Mouse (Mus musculus): ENCODE measurements around the gene Col5a3. TPM values are rescaled to one million over a fixed set of nuclear protein-coding genes. Genes with fewer than 3 reads are reported as not detected.

Col5a3 gene
- polyA plus RNA-seq, 1 experiment from 2014 or later = 0.15 TPM

DNA sequence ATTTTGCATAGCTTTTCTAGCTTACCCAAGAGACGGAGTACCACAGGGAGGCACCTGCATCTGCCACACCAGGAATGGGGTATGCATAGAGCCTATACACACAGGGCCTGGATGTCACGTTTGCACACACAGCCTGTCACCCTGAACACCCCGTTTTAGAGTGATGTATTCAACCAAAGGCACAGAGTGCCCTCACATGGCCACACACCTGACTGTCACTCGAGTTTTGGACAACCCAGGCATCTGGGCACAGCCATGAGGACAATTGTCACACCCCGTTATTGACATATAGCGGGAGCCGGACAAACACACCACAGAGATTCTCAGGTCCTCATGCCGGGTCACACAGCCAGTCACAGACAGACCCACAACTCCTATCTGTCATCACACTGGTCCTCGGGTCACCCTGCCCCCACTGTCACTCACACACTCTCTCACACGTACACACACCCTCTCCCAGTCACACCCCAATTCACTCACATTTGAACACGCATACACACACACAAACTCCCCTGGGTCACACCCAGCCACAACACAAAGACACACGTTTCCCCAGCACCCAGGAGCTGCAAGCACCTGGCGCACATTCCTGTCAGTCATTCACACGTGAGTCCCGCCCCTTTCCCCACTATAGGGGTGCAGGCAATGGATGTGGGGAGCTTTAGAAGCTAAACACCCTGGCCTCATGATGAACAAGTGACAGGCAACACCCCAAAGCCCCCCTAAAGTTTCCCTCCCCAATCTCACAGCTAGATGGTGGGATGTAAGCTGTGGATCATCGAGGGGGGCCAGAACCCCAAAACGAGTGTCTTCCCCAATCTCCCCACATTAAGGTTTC, 69.5 kb downstream of the Col5a3 start:
- H3K4me3 ChIP-seq = peak overlapping the region; percentile 61
- peaks cover 40% of the 10 kb centered on the region for H3K4me1 ChIP-seq
- no peak overlapping the region for H3K27ac ChIP-seq
- H3K36me3 ChIP-seq (ENCODE audit: poor library complexity, severe bottlenecking) = no peaks in the 10 kb centered on the region
- WGBS = 8% methylated on average over 17 of the region's 17 CpGs
- peak overlapping the region; percentile 75 for H3K9ac ChIP-seq
- peaks cover 31% of the 10 kb centered on the region for H3K27me3 ChIP-seq
- H3K9me3 ChIP-seq (replicated peaks) = no peaks in the 10 kb centered on the region
- ATAC-seq = peak; percentile 39
- peak overlapping the region; percentile 78 for H3K4me2 ChIP-seq

DNA sequence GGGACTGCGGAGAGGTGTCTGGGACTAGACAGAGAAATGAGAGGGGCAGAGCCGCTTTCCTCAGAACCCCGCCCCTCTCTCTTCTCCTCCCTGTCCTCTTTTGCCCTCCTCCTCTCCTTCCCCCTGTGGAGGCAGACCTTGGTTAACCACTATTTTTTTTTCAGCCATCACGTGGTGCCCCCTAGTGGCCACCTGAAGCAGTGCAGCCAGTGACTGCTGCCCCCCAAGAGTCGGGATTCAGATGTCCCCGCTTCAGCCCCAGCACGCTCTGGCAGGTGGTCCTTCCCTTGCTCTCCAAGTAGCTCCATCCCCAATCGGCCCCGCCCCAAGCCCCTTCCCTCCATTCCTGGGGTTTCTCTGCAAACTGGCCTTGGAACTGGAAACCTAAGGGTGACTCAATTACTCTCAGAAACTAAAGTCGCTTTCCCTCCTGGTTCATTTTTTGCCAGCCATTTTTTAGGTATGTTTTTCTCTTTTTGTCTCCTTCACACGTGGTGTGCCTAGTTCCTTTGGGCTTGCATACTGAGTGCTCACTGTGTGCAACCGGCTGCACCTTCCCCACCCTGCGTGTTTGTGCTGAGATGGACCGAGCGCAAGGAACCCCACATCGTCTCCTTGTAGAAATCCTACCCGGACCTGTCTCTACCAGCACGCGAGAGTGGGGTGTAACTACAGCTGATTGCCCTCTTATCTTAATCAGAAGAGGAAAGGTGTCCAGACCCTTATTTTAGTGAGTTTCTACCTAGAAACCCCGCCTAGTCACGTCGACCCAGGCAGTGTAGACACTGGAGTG, 70.7 kb downstream of the Col5a3 start:
- peak overlapping the region; percentile 78 for H3K4me2 ChIP-seq
- ATAC-seq = no peak
- H3K9ac ChIP-seq = peak overlapping the region; percentile 75; the same call in 1 of the 2 replicates
- H3K9me3 ChIP-seq (replicated peaks) = no peaks in the 10 kb centered on the region
- peaks cover 36% of the 10 kb centered on the region for H3K27me3 ChIP-seq
- WGBS = 9% methylated on average over 22 of the region's 22 CpGs
- no peaks in the 10 kb centered on the region for H3K36me3 ChIP-seq (ENCODE audit: poor library complexity, severe bottlenecking)
- H3K27ac ChIP-seq = no peak overlapping the region
- H3K4me3 ChIP-seq = peak overlapping the region; percentile 61
- H3K4me1 ChIP-seq = peaks cover 40% of the 10 kb centered on the region

DNA sequence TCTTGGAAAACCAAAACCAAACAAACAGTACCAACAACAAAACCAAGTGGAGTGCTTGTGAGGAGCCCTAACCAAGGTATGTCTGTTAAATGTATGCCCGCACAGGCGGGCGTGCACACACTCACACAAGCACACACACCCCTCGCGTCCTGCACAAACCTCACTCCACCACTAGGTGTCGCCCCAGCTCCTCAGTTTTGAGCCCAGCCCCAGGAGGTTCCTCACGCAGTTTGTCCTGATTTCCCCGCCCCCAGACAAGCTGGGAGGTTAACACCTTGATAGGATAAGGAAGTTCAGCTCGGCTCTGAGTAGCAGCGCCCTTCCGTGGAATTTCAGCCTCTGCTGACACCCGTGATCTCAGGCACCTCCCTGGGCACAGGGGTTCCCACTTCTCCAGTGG, 74.5 kb downstream of the Col5a3 start:
- H3K9me3 ChIP-seq (replicated peaks) = no peaks in the 10 kb centered on the region
- no peak overlapping the region for H3K9ac ChIP-seq
- H3K4me1 ChIP-seq = peaks cover 15% of the 10 kb centered on the region
- peaks cover 30% of the 10 kb centered on the region for H3K27me3 ChIP-seq
- H3K4me2 ChIP-seq = no peak overlapping the region
- H3K4me3 ChIP-seq = no peak overlapping the region
- no peaks in the 10 kb centered on the region for H3K36me3 ChIP-seq (ENCODE audit: poor library complexity, severe bottlenecking)
- peak; percentile 48; the same call in 1 of the 2 replicates for ATAC-seq
- no peak overlapping the region for H3K27ac ChIP-seq
- 2% methylated on average over 12 of the region's 12 CpGs for WGBS

DNA sequence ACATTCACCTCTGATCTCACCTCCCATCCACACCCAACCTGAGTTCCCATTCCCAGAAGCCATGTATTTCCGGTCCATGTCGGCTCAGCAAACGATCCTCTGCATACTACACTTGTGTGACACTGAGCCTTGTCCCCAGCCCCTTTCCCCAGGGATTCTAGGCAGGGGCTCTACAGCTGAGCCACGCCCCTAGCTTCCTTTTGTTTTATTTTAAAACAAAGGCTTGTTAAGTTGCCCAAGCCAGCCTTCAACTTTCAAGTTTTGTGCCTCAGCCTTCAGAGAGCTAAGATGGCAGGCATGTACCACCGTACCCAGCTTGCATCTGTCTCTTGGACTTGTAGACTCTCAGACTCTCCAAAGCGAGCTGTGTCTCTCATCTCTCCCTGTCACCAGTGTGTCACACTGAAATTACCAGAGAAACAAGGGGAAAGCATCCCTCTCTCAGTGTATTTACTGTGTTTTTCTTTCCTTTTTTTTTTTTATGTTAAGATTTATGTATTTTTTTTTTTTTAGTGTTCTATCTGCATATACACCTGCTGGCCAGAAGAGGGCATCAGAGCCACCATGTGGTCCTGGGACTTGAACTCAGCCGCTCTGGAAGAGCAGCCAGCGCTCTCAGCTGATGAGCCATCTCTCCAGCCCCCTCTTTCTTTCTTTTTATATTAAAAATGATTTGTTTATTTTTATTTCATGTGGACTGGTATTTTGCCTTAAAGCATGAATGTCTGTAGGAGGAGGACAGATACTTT, 76.4 kb downstream of the Col5a3 start:
- Histone ChIP-seq H3K4me1 (peaks cover 3% of the 10 kb centered on the region; the same call in 1 of the 2 replicates), H3K36me3 (ENCODE audit: poor library complexity, severe bottlenecking) (no peaks in the 10 kb centered on the region), H3K27me3 (peaks cover 10% of the 10 kb centered on the region), H3K9ac (no peak overlapping the region), H3K4me3 (no peak overlapping the region), H3K27ac (no peak overlapping the region), H3K9me3 (replicated peaks) (no peaks in the 10 kb centered on the region), H3K4me2 (no peak overlapping the region)
- no peak for ATAC-seq
- WGBS = 51% methylated on average over 8 of the region's 8 CpGs

DNA sequence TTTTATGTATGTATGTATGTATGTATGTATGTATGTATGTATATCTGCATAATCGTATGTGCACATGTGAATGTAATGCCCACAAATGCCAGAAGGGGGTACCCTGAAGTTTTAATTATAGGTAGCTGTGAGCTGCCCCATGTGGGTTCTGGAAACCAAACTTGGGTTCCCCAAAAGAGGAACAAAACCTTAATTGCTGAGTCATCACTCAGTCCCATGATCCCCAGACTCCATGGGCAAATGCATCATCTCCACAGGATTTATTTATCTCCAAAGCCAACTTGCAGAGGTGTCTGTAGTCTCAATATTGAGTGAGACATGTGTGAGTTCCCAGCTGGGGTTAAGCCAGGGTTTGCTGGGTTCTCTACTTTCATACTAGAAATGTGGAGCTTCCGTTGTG, 77.6 kb downstream of the Col5a3 start:
- no peaks in the 10 kb centered on the region for H3K36me3 ChIP-seq (ENCODE audit: poor library complexity, severe bottlenecking)
- no peak overlapping the region for H3K27ac ChIP-seq
- peaks cover 3% of the 10 kb centered on the region; the same call in 1 of the 2 replicates for H3K4me1 ChIP-seq
- ATAC-seq = no peak
- WGBS = 97% methylated on average over 2 of the region's 2 CpGs
- no peaks in the 10 kb centered on the region for H3K9me3 ChIP-seq (replicated peaks)
- no peak overlapping the region for H3K9ac ChIP-seq
- H3K27me3 ChIP-seq = peaks cover 7% of the 10 kb centered on the region; the same call in 1 of the 2 replicates
- H3K4me2 ChIP-seq = no peak overlapping the region
- H3K4me3 ChIP-seq = no peak overlapping the region

DNA sequence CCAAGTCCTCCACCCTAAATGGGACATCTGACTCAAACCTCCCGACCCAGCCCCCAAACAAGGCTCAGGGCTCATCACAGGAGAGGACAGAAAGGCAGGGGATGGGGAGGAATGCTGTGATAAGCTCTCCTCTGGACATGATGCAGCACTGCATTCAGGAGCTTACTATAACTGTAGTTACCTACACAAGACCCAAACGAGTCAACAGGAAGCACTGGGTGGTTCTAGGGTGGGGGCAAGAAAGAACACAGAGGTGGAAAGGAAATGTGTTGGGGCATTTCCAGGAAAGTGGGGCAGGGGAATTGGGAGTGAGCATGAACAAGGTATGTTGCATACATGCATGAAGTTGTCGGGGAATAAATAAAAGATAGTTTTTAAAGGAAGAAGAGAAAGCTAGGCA, 80.2 kb downstream of the Col5a3 start:
- Histone ChIP-seq H3K4me3 (no peak overlapping the region), H3K27me3 (peaks cover 8% of the 10 kb centered on the region; the same call in 1 of the 2 replicates), H3K4me2 (no peak overlapping the region), H3K9me3 (replicated peaks) (no peaks in the 10 kb centered on the region), H3K36me3 (ENCODE audit: poor library complexity, severe bottlenecking) (no peaks in the 10 kb centered on the region), H3K9ac (no peak overlapping the region), H3K4me1 (peaks cover 1% of the 10 kb centered on the region; the same call in 1 of the 2 replicates), H3K27ac (no peak overlapping the region)
- WGBS = 75% methylated on average over 3 of the region's 3 CpGs
- no peak for ATAC-seq

DNA sequence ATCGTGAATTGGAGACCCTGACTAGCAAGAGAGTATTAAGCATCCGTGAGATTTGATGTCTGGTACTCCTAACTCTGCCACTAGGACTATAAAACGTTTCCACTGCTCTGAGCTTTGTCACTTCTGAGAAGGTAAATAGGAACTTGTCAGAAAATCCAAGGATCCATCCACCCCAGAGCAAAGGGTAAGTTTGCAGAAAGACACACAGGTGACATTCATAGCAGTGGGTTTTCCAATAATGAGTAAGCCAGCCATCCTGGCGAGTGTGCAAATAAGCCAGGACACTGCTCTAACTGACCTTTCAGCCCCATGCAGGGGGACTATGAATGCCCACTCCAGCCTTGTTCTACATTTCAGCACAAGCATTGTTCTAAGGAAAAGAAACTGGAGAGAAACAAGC, 83.1 kb downstream of the Col5a3 start:
- no peak overlapping the region for H3K27ac ChIP-seq
- ATAC-seq = no peak
- no peak overlapping the region for H3K4me3 ChIP-seq
- H3K9me3 ChIP-seq (replicated peaks) = no peaks in the 10 kb centered on the region
- no peak overlapping the region for H3K9ac ChIP-seq
- 68% methylated on average over 4 of the region's 4 CpGs for WGBS
- H3K4me1 ChIP-seq = peaks cover 18% of the 10 kb centered on the region
- no peaks in the 10 kb centered on the region for H3K36me3 ChIP-seq (ENCODE audit: poor library complexity, severe bottlenecking)
- H3K4me2 ChIP-seq = no peak overlapping the region
- H3K27me3 ChIP-seq = peaks cover 36% of the 10 kb centered on the region

DNA sequence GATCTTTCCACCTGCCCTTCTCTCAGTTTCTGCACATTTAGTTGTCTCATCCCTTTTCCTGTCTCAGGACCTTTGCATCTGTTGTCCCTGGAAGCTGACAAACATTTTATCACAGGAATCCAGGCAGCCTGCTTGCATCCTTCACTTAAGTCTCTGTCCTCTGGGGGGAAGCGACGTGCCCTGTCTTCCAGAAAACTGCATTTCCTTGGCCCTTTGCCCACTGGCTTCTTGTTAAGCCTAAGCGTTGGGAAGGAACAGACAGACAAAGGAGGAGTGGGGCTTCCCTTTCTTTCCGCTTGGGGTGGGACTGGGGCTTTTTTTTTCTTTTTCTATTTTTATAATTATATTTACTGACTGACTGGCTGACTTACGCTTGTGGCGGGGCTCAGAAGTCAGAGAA, 85.4 kb downstream of the Col5a3 start:
- WGBS = 48% methylated on average over 6 of the region's 6 CpGs
- H3K27me3 ChIP-seq = peaks cover 59% of the 10 kb centered on the region
- H3K27ac ChIP-seq = no peak overlapping the region
- no peaks in the 10 kb centered on the region for H3K36me3 ChIP-seq (ENCODE audit: poor library complexity, severe bottlenecking)
- peaks cover 30% of the 10 kb centered on the region for H3K4me1 ChIP-seq
- ATAC-seq = no peak
- H3K9me3 ChIP-seq (replicated peaks) = no peaks in the 10 kb centered on the region
- H3K9ac ChIP-seq = no peak overlapping the region
- no peak overlapping the region for H3K4me3 ChIP-seq
- no peak overlapping the region for H3K4me2 ChIP-seq

DNA sequence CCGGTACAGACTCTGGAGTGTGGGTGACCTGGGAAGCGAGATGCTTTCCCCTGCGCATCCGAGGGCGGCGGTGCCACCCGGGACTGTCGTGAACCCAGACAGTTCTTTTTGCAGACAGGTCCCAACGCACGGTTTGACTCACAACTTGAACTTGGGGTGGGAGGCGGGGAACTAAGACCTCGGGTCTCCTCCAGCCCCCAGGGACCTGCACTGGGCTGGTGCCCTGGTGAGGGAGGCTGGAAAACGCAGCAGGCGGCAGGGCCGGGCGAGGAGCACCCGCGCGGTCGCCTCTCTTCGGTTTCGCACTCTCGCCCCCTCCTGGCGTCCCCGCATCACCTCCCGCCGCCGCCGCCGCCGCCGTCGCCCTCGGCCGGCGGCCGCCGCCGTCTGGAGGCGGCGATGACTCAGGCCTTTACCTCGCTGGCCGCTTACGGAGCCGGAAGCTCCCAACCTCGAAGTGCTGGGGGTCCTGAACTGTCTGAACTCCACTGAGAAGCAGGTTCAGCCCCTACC, 87.2 kb downstream of the Col5a3 start:
- Histone ChIP-seq H3K27ac (no peak overlapping the region), H3K9ac (peak overlapping the region; percentile 74), H3K36me3 (ENCODE audit: poor library complexity, severe bottlenecking) (no peaks in the 10 kb centered on the region), H3K4me3 (peak overlapping the region; percentile 55), H3K4me1 (peaks cover 30% of the 10 kb centered on the region), H3K4me2 (peak overlapping the region; percentile 98), H3K27me3 (peaks cover 65% of the 10 kb centered on the region), H3K9me3 (replicated peaks) (no peaks in the 10 kb centered on the region)
- under 1% methylated on average over 43 of the region's 46 CpGs for WGBS
- peak; percentile 63 for ATAC-seq

DNA sequence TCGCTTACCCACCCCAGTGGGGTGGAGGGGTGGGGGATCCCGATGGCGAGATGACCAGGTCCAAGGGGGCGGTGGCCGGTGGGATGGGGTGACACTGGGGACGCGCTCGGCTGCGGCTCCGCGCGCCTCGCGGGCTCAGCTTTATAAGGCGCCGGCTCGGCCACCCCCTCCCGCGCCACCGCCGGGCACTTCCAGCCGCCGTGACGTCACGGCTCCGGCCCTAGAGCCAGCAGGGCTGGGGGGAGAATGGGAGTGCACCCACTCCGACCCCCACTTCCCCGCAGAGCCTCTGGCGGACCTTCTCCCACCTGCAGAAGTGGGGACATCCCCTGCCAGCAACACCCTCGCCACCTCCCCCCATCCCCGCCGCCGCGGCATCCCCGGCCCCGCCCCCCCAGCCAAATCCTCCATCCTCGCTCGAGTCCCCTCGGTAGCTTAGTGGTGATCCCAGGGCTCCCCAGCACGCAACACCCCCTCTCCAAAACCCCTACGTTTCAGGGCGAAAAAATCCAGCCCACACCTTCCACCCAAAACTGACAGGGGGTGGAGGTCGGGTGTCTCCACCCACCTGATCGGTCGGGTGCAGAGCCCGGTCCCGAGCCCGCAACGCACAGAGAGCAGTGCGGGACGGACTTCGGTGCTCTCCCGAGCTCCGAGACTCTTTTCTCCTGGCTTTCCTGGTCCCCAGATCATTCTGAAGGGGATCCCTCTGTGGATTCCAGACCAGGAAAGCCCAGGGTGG, 87.8 kb downstream of the Col5a3 start:
- Histone ChIP-seq H3K36me3 (ENCODE audit: poor library complexity, severe bottlenecking) (no peaks in the 10 kb centered on the region), H3K4me3 (peak overlapping the region; percentile 55), H3K27ac (no peak overlapping the region), H3K9ac (peak overlapping the region; percentile 74), H3K4me2 (peak overlapping the region; percentile 98), H3K27me3 (peaks cover 65% of the 10 kb centered on the region), H3K9me3 (replicated peaks) (no peaks in the 10 kb centered on the region), H3K4me1 (peaks cover 30% of the 10 kb centered on the region)
- WGBS = under 1% methylated on average over 36 of the region's 54 CpGs
- ATAC-seq = peak; percentile 52
